In the genomic region with DNA sequence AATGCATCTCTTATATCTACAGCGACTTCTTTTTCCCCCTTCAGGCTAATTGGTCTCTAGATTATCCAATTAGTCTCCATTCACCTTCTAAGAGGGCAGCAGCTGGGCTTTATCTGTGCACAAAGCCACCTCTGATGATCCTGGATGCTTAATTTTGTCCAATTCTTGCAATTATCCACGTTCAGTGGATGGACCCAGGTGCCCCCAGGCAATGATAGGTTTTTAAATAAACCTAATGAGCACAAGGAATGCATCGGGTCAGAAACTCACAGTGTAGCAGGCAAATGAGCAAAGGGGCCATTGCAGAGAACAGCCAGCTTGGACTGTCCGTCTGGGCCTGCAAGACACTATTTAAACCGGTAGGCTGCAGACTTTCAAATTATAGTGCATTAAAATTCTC, we compare ENCODE assay signal across 11 mouse cellular contexts. TPM values are rescaled to one million over a fixed set of nuclear protein-coding genes. Genes with fewer than 3 reads are reported as not detected.
DNase-seq lines count a peak whose midpoint lies in the region; ATAC-seq and TF ChIP-seq lines count a peak whose summit lies in the region.
"Had no signal": no experiment of that assay in that cellular context is flagged by ENCODE, and none has a peak within 500 bp of the region (broad histone marks: within the 10 kb centered on the region; RNA-seq: fewer than 3 reads in every experiment).

No protein-coding gene starts in this region.

- H3K27me3 ChIP-seq in heart, embryonic 10.5 days (ENCODE audit: insufficient read depth, poor library complexity, severe bottlenecking): no peaks in the 10 kb centered on the region
- H3K27me3 ChIP-seq in liver, embryonic 13.5 days: no peaks in the 10 kb centered on the region
- no peaks in the 10 kb centered on the region for H3K27me3 ChIP-seq in liver, embryonic 11.5 days (replicated peaks; ENCODE audit: control insufficient read depth, insufficient read depth, low read length)
- no peaks in the 10 kb centered on the region for H3K27me3 ChIP-seq in forebrain, postnatal 0 days (ENCODE audit: insufficient read depth, low read length)

- H3K9me3 ChIP-seq in heart, embryonic 10.5 days: no peaks in the 10 kb centered on the region
- H3K9me3 ChIP-seq in liver, embryonic 13.5 days (replicated peaks): no peaks in the 10 kb centered on the region
- H3K9me3 ChIP-seq in liver, embryonic 11.5 days (ENCODE audit: control insufficient read depth, low read length): no peaks in the 10 kb centered on the region
- H3K9me3 ChIP-seq in forebrain, postnatal 0 days (ENCODE audit: low read length): no peaks in the 10 kb centered on the region

- no peak for TF ChIP-seq CTCF in brain, embryonic 14.5 days (IDR thresholded peaks at IDR 0.05; ENCODE audit: borderline replicate concordance, extremely low read depth, insufficient read depth, insufficient read length)
- TF ChIP-seq CTCF in forebrain, postnatal 0 days (IDR thresholded peaks at IDR 0.05; ENCODE audit: low read depth): 0 out of 2 replicates have a peak, but pooled peaks have one; percentile 2

- H3K9ac ChIP-seq in liver, embryonic 13.5 days: no peak overlapping the region
- no peak overlapping the region for H3K9ac ChIP-seq in liver, embryonic 11.5 days (ENCODE audit: low read depth, low read length)
- H3K9ac ChIP-seq in forebrain, postnatal 0 days: no peak overlapping the region

- peak overlapping the region; percentile 59; the same call in 1 of the 2 replicates for H3K27ac ChIP-seq in heart, embryonic 10.5 days
- 0 out of 2 replicates have a peak overlapping the region, but pooled peaks have one; percentile 7 for H3K27ac ChIP-seq in liver, embryonic 13.5 days
- H3K27ac ChIP-seq in liver, embryonic 11.5 days (ENCODE audit: low read depth, low read length): no peak overlapping the region
- no peak overlapping the region for H3K27ac ChIP-seq in forebrain, postnatal 0 days (ENCODE audit: low read depth, low read length)
- H3K27ac ChIP-seq: layer of hippocampus, adult 2 months had no signal

- H3K36me3 ChIP-seq in heart, embryonic 10.5 days: no peaks in the 10 kb centered on the region
- H3K36me3 ChIP-seq in liver, embryonic 13.5 days: no peaks in the 10 kb centered on the region
- no peaks in the 10 kb centered on the region for H3K36me3 ChIP-seq in liver, embryonic 11.5 days (ENCODE audit: control insufficient read depth, insufficient read depth, low read length)
- no peaks in the 10 kb centered on the region for H3K36me3 ChIP-seq in forebrain, postnatal 0 days (ENCODE audit: insufficient read depth)

- intact Hi-C loops in heart, postnatal 14 days (cut with DNase I): no loop called here

- H3K4me1 ChIP-seq in heart, embryonic 10.5 days: peaks cover 29% of the 10 kb centered on the region
- H3K4me1 ChIP-seq in liver, embryonic 13.5 days (replicated peaks): peaks cover 32% of the 10 kb centered on the region
- H3K4me1 ChIP-seq in liver, embryonic 11.5 days (replicated peaks; ENCODE audit: control insufficient read depth, insufficient read depth, low read length): peaks cover 14% of the 10 kb centered on the region
- no peaks in the 10 kb centered on the region for H3K4me1 ChIP-seq in forebrain, postnatal 0 days (ENCODE audit: insufficient read depth)

- no peak for ATAC-seq in liver, embryonic 13.5 days (ENCODE audit: low read depth)
- no peak for ATAC-seq in liver, embryonic 11.5 days (replicated peaks; ENCODE audit: low FRiP score)
- no peak for ATAC-seq in forebrain, postnatal 0 days

- no peak for TF ChIP-seq POLR2A in brain, embryonic 14.5 days (IDR thresholded peaks at IDR 0.05; ENCODE audit: borderline replicate concordance, extremely low read depth, insufficient read depth, insufficient read length, poor library complexity, severe bottlenecking)

- DNase-seq in heart, embryonic 10.5 days (ENCODE audit: low spot score): no peak
- no peak for DNase-seq in heart, postnatal 14 days
- DNase-seq in liver, embryonic 13.5 days: no peak
- DNase-seq in liver, embryonic 11.5 days (ENCODE audit: low spot score): no peak
- peak; percentile 73 for DNase-seq in brain, embryonic 14.5 days (ENCODE audit: low read depth)
- DNase-seq in forebrain, postnatal 0 days: no peak
- no peak for DNase-seq in left cerebral cortex, adult 18-20 months (ENCODE audit: low spot score in 2 of 2)
- DNase-seq: adrenal gland, adult 8-10 months; cerebellum, adult 2 months; right cerebral cortex, postnatal 4 days had no signal

- no peak overlapping the region for H3K4me2 ChIP-seq in liver, embryonic 13.5 days
- no peak overlapping the region for H3K4me2 ChIP-seq in liver, embryonic 11.5 days
- H3K4me2 ChIP-seq in forebrain, postnatal 0 days (ENCODE audit: low read depth): no peak overlapping the region

- H3K4me3 ChIP-seq in heart, embryonic 10.5 days: no peak overlapping the region
- no peak overlapping the region for H3K4me3 ChIP-seq in liver, embryonic 13.5 days (replicated peaks)
- H3K4me3 ChIP-seq in liver, embryonic 11.5 days (ENCODE audit: low read depth, low read length): no peak overlapping the region
- no peak overlapping the region for H3K4me3 ChIP-seq in forebrain, postnatal 0 days (ENCODE audit: low read depth, low read length)
- H3K4me3 ChIP-seq: layer of hippocampus, adult 2 months had no signal

- WGBS in heart, embryonic 10.5 days: 72% methylated on average over 5 of the region's 5 CpGs
- 55% methylated on average over 5 of the region's 5 CpGs for WGBS in liver, embryonic 13.5 days (ENCODE audit: insufficient replicate concordance)
- 64% methylated on average over 5 of the region's 5 CpGs for WGBS in liver, embryonic 11.5 days
- WGBS in forebrain, postnatal 0 days: 10% methylated on average over 5 of the region's 5 CpGs

RNA-seq across cellular contexts. Expression of gene Rfx8, which starts 10.1 kb away (rescaled TPM):
- polyA plus RNA-seq in heart, embryonic 10.5 days (2016; fragmentation: Nextera tagmentation; extraction: Ambion mirVana): 0.73 and 1.4 TPM in 2 replicates
- total RNA-seq in heart, postnatal 14 days (2021): under 1 TPM; 0.32 to 0.36 TPM
- polyA plus RNA-seq in liver, embryonic 13.5 days (2015; fragmentation: Nextera tagmentation; extraction: Ambion mirVana): 0.06 and 0.08 TPM in 2 replicates
- 0.17 and 0.53 TPM in 2 replicates for polyA plus RNA-seq in liver, embryonic 11.5 days (2014; fragmentation: Nextera tagmentation; extraction: Ambion mirVana)
- polyA plus RNA-seq in brain, embryonic 14.5 days (2012; rRNA removed): 0.22 and 0.25 TPM in 2 replicates
- total RNA-seq in forebrain, postnatal 0 days (2014; rRNA removed): 0.52 TPM in 1 of 2 replicates, not detected in the other
- 0.22 and 0.34 TPM in 2 replicates for polyA plus RNA-seq in forebrain, postnatal 0 days (2015; fragmentation: Nextera tagmentation; extraction: Ambion mirVana)
- total RNA-seq in left cerebral cortex, adult 18-20 months (2021): under 1 TPM in 1 of 2 experiments, not detected in 1; 0.16 TPM

Comparison
In these comparisons a context has a peak if more than half of its experiments do, and no peak if none do; other contexts are left out.
1. H3K27ac ChIP-seq: peak in heart, embryonic 10.5 days (single experiment) and liver, embryonic 13.5 days (single experiment); none in liver, embryonic 11.5 days (single experiment) and forebrain, postnatal 0 days (single experiment).